Mouse (Mus musculus): ENCODE measurements around the gene Fgl2. TPM values are rescaled to one million over a fixed set of nuclear protein-coding genes. Genes with fewer than 3 reads are reported as not detected.
A peak's percentile ranks its signal among the peaks of the same experiment; 100 is the strongest.

Gene Fgl2
- total RNA-seq, 1 experiment from 2014 or later = 36.7 TPM

DNA sequence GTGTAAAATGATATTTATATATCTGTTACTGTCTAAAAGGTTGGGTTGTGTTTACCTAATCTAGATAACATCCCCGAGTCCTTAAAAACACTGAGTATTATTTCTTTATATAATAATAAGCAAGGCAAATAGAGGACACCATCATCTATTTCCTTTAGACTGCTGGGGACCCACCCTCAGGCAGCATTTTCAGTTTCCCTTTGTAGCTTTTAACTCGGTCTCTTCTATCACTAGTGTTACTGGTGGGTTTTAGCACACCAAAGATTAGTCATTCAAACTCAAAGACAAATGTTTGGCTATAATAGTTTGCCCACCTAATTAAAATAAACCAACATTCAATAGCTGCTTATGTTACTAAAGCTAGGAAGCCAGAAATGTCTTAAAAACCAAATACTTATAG lies 6.0 kb downstream of the Fgl2 start:
- ATAC-seq (replicated peaks in 1 of 2; ENCODE audit: insufficient read depth in 1 of 2, low FRiP score in 2 of 2, low TSS enrichment in 1 of 2, low read depth in 1 of 2, poor library complexity in 2 of 2, severe bottlenecking in 2 of 2) = no peak

DNA sequence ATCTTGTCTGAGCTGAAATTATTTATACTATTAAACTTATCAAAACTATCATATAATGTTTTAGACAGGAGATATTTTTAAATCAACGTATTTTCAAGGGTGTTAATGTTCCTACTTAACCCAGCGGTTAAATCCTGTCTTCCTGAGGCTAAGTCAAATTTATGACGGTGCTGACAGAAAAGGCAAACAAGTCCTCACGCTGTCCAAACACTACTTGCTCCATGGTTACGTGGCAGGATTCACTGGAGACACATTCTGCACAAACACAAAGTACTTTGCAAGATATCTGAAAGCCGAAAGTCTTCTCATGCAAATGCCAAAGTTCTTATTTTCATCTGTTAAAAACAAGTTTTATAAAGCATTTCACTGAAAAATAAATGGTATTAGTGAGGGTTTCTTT lies 9.5 kb downstream of the Fgl2 start:
- no peak for ATAC-seq (replicated peaks in 1 of 2; ENCODE audit: insufficient read depth in 1 of 2, low FRiP score in 2 of 2, low TSS enrichment in 1 of 2, low read depth in 1 of 2, poor library complexity in 2 of 2, severe bottlenecking in 2 of 2)

DNA sequence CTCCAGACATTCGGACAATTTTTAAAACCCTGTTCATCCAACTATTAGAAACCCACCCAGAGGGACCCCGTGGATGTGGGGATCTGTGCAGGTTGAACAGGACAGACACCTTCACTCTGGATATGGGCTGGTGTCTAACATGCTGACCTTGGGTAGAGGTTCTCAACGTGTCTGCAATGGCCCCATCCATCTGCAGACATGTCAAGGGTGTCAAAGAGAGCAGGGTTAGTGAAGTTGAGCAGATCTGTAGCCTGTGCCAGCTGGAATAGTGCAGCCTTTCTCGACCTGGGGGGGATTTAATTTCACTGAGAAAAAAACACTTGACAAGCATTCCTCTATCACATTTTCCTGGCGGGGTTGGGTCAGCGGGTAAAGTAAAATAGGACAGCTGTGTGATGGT lies 10.2 kb downstream of the Fgl2 start:
- ATAC-seq (replicated peaks in 1 of 2; ENCODE audit: insufficient read depth in 1 of 2, low FRiP score in 2 of 2, low TSS enrichment in 1 of 2, low read depth in 1 of 2, poor library complexity in 2 of 2, severe bottlenecking in 2 of 2) = no peak

DNA sequence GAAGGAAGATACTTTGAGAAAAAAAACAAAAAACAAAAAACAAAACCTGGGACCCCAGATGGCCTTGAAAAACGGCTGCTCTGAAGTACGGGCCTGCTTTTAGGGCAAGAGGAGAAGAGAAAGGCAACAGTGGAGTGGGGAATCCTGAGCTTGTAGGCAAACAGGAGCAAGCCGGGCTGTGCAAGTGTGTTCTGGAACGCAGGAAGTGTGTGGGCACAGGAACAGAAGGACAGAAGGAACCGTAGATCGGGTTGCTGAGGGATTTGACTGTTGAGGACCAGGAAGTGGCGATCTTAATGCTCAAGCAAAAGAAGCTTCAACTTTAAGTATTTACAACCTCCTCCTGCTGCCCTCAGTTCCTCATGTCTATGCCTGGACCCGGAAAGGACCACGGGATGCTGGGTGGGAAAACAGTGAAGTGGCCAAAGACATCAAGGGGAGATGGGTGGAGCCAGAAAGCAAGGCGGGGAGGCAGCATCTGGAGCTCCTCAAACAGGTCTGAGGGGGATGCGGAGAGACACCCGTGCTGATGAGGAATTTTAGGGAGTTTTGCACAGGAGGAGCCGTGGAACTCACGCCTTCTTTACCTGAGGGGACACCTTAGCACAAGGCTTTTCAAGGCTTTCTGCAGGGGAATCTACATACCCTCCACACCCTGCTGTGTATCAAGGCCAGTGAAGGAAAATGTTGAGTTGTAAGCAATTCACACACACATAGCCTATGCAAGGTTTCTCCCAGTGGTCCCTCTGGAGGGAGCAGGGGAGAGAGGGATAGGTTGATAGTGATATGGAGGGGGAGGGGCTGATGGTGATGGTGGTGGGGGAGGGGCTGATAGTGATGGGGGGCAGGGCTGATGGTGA lies 11.2 kb downstream of the Fgl2 start:
- ATAC-seq (replicated peaks in 1 of 2; ENCODE audit: insufficient read depth in 1 of 2, low FRiP score in 2 of 2, low TSS enrichment in 1 of 2, low read depth in 1 of 2, poor library complexity in 2 of 2, severe bottlenecking in 2 of 2) = peak in 1 of 2 experiments; percentile 16; a peak in 1 of 4 replicates

DNA sequence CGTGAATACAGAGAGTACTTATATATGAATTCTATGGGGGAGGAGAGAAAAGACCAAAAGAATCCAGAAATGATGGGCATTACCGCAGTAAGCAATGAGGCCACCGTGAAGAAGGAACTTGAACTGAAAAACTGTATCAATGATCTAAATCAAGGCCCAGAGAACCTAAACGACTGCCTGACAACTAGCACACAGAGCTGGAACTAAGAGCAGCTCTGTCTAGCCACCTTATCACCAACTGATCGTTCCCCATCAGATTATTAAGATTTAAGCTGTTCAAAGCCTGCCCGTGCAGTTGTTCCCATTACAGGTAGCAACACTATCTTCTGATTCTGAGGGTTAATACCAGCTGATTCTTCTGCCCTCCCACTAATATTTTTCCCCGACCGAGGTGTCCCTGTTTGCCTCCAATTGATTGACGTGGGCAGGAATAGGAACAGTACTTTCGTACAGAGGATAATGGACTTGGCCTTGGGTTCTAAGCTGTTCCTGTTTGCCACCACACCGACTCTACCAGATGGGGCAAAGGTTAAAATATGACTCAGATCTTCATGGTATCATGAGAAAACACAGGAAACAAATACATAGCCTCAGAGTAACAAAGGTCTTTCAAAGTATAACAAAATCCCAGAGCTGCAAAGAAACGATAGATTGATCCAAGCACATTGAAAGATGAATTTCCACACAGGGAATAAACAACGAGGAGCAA lies 12.0 kb downstream of the Fgl2 start:
- no peak for ATAC-seq (replicated peaks in 1 of 2; ENCODE audit: insufficient read depth in 1 of 2, low FRiP score in 2 of 2, low TSS enrichment in 1 of 2, low read depth in 1 of 2, poor library complexity in 2 of 2, severe bottlenecking in 2 of 2)

DNA sequence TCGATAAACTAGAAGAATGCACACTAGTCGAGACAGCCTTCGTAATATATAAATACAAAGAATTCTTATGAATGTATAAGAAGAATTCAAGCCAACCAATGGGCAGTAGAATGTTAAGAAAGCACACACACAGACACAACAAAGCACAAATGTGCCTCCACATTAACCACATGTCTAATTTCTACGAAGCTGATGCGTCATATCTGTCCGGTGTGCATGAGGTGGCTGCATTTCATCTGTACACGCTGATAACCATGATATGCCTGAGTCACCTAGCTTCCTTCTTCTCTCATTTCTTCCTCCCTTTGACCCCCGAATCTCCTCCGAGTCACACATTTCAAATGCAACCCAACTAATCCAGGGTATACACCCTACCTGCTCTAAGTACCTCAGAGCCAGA lies 12.5 kb downstream of the Fgl2 start:
- ATAC-seq (replicated peaks in 1 of 2; ENCODE audit: insufficient read depth in 1 of 2, low FRiP score in 2 of 2, low TSS enrichment in 1 of 2, low read depth in 1 of 2, poor library complexity in 2 of 2, severe bottlenecking in 2 of 2) = no peak

DNA sequence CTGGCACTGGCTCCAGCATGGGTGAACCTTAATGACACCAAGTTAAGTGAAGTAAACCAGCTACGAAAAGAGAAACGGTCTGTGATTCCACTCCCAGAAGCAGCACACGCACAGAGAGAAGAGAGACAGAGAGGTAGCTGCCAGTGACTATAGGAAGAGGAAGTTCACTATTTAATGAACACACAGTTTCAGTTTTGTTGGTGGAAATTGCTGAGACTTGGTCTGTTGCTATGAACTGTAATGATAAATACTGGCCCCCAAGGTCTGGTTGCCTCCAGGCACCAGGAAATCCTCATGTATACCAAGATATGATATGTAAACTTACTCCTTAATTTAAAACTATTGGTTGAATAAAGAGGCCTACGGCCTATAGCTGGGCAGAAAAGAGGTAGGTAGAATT lies 14.0 kb downstream of the Fgl2 start:
- peak; percentile 58 to 73 for ATAC-seq (replicated peaks in 1 of 2; ENCODE audit: insufficient read depth in 1 of 2, low FRiP score in 2 of 2, low TSS enrichment in 1 of 2, low read depth in 1 of 2, poor library complexity in 2 of 2, severe bottlenecking in 2 of 2)

DNA sequence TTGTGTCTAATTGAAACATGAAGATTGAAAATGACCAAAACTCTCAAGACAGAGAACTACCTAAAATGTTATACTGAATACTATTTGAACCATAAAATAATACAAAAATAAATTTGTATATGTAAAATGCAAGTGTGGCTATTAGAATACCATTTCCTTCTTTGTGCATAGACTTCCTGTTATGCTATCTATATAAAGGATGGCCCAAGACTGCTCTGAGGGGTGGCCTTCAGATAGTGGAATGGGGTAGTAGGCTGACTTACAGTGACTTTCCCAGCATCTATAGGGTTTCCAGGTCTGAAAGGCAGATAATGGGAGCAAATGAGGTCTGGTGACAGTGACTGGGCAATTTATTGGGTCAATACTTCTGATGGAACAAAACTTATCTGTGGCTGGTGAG lies 14.9 kb downstream of the Fgl2 start:
- no peak for ATAC-seq (replicated peaks in 1 of 2; ENCODE audit: insufficient read depth in 1 of 2, low FRiP score in 2 of 2, low TSS enrichment in 1 of 2, low read depth in 1 of 2, poor library complexity in 2 of 2, severe bottlenecking in 2 of 2)

DNA sequence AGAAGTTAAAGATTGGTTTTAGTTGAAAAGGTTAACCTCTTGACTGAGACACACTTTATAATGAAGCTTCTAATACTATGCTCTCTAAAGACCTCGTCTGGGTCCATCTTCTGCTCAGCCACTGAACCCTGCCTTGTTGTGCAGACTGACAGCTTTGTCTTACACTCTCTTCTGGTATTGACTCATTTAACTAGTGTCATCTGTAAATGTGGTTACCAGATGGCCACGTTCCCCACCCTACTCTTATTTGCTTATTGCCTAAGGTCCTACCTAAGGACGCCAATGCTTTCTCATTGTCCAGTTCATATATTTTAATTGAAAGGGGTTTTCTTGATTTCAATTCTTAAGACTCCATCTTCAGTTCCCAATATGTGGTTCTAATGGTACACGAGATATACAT lies 16.4 kb downstream of the Fgl2 start:
- no peak for ATAC-seq (replicated peaks in 1 of 2; ENCODE audit: insufficient read depth in 1 of 2, low FRiP score in 2 of 2, low TSS enrichment in 1 of 2, low read depth in 1 of 2, poor library complexity in 2 of 2, severe bottlenecking in 2 of 2)

DNA sequence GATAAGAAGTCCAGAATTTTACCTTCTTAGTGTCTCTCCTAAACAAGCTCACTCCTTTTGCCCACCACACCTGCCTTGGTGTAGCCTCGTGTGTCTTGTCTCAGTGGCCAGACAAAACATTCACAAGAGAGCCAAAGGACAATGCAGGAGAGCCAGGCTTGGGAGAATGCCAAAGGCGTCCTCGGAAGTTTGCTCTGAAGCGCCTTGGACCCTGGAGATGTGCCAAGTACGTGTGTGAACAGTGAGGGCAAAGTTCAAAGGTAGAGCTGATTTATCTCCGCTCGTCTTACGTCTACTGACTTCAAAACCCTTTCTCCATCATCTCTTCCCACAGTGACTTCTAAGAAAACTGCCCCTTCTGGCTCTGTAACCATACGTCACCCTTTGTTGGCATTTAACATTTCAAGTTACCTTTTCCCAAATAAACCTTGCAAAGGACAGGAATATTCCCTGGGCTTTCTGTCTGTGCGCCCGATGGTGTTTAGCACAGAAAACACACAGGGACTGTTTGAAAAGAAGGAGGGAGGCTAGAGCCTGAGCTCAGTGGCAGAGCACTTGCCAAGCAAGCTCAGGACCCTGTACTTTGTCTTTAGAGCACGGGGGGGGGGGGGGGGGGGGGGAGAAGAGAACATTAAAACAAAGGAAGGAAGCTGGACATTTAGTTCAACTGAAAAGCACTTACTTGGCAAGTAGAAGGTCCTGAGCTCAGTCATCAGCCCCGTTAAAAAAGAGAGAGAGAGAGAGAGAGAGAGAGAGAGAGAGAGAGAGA lies 19.4 kb downstream of the Fgl2 start:
- ATAC-seq (replicated peaks in 1 of 2; ENCODE audit: insufficient read depth in 1 of 2, low FRiP score in 2 of 2, low TSS enrichment in 1 of 2, low read depth in 1 of 2, poor library complexity in 2 of 2, severe bottlenecking in 2 of 2) = no peak

DNA sequence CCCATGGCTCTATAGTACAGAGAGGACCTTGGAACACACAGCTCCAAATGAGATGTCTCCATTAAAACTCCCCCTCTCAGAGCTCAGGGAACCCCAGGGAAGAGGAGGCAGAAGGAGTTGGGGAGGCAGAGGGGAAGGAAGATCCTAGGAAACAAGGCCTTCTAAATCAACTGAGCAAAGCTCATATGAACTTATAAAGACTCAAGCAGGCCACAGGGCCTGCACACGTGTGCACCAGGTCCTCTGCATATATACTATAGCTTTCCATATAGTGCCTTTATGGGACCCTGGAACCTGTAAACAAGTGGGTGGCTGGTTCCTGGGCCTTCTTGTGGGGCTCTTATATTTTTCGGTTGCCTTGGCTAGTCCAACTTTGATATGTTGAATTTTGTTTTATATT lies 22.1 kb downstream of the Fgl2 start:
- no peak for ATAC-seq (replicated peaks in 1 of 2; ENCODE audit: insufficient read depth in 1 of 2, low FRiP score in 2 of 2, low TSS enrichment in 1 of 2, low read depth in 1 of 2, poor library complexity in 2 of 2, severe bottlenecking in 2 of 2)

DNA sequence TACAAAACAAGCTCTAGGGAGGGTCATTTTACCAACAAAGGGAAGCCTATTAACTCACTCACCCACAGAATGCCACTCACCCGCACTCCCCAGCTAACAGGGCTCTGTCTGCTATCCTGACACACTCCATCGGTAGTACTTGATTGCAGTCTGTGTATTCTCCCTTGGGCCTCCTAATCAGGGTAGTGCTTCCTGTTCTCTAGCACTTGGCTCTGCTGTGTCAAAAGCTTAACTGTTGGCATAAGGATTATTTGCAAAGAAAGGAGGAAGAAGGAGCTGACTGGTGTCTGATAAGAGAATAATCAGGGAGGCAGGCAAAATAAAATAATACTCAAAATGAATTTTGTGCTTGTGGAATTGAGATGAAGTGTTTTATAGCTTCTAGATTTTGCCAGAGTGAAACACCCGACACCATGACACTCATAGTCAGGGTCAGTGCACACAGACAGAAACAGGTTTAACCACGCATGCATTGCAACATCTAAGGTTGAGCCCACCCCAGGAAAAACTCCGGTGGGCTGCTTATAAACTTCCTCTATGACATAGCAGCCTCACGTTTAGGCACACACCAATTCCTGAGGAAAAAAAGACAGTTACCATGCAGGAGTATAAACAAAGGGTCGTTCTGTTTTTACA lies 22.9 kb downstream of the Fgl2 start:
- ATAC-seq (replicated peaks in 1 of 2; ENCODE audit: insufficient read depth in 1 of 2, low FRiP score in 2 of 2, low TSS enrichment in 1 of 2, low read depth in 1 of 2, poor library complexity in 2 of 2, severe bottlenecking in 2 of 2) = peak; percentile 94

DNA sequence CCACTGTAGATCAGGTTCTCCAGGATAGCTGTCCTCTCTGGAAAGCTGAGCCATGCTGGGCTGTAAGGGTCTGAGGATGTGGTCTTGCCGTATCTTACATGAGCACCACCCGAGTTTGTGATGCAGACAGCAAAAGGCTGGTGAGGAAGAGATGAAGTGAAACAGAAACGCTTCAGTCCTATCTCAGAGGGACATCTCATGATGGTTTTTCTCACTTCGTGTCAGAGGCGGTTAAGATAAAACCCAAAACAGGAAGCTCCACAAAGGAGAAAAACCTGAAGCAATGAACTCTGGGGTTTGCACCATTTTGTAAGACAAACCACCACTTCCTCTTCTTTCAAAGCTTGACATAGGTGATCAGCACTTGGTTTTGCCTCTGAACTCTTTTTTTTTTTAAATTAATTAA lies 38.8 kb downstream of the Fgl2 start:
- peak; percentile 94 to 96 for ATAC-seq (replicated peaks in 1 of 2; ENCODE audit: insufficient read depth in 1 of 2, low FRiP score in 2 of 2, low TSS enrichment in 1 of 2, low read depth in 1 of 2, poor library complexity in 2 of 2, severe bottlenecking in 2 of 2)

DNA sequence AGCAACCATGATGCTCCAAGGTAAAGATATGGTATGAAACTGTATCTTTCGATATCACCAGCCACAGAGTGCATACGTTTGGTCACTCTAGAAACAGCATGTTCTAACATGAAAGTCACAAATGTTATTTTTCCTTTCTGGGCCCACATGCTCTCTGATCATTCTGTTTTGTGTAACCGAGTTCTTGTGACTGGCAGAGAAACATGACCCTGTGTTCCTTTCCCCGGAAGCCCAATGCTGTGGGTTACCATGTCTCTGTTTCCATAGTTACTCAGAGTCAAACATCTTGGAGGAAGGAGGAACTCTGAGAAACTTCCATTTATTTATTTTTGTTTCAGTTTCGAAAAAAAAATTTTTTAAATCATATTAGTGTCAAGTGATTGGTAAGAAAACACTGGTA lies 39.6 kb downstream of the Fgl2 start:
- peak; percentile 66 to 77 for ATAC-seq (replicated peaks in 1 of 2; ENCODE audit: insufficient read depth in 1 of 2, low FRiP score in 2 of 2, low TSS enrichment in 1 of 2, low read depth in 1 of 2, poor library complexity in 2 of 2, severe bottlenecking in 2 of 2)

DNA sequence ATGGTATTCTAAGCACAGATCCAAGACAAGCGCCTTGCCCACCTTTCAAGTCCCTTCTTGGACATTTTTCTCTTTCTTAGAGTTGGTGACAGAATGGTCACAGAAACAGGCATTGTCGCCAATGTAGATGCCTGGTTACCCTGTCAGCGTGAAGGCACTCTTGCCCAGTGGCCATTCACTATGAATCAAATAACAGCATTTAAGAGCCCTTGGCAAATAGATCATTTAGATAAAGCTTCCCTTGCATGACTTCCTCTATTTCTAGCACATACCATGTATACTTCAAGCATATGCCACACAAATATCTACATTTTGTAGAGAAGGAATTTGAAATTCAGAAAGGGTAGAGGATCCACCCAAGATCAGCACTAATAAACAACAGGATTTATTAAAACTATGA lies 40.9 kb downstream of the Fgl2 start:
- ATAC-seq (replicated peaks in 1 of 2; ENCODE audit: insufficient read depth in 1 of 2, low FRiP score in 2 of 2, low TSS enrichment in 1 of 2, low read depth in 1 of 2, poor library complexity in 2 of 2, severe bottlenecking in 2 of 2) = no peak

DNA sequence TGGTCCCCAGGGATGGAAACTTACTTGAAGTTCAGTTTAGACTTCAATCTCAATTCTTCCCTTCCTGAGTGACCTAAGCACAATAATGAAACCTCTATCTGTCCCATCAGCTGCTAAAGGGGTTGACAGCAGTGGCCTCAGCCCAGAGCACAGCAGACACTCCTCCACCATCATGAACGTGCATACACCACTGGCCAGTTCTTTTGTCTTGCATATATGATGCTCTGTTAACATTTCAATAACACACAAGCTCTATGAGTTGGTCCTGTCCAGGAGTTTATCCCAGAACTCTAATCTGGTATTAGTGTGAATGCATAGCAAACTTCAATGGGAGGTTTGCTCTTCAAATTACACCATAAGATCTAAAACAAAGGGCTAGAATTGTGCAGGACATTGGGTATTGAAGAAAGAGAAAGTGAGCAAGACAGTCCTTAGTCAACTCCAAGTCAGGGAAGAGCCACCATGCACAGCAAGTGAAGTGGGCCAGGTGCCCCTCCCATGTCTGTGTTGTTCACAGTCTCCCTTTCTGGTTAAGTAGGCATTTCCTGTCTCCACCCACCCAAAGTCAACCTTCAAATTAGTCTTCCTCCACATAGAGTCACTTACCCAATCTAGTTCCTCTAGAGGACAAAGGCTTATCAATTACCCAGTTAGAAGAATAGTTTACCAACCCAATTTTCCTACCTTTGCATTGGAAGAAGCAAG lies 41.8 kb downstream of the Fgl2 start:
- ATAC-seq (replicated peaks in 1 of 2; ENCODE audit: insufficient read depth in 1 of 2, low FRiP score in 2 of 2, low TSS enrichment in 1 of 2, low read depth in 1 of 2, poor library complexity in 2 of 2, severe bottlenecking in 2 of 2) = no peak

DNA sequence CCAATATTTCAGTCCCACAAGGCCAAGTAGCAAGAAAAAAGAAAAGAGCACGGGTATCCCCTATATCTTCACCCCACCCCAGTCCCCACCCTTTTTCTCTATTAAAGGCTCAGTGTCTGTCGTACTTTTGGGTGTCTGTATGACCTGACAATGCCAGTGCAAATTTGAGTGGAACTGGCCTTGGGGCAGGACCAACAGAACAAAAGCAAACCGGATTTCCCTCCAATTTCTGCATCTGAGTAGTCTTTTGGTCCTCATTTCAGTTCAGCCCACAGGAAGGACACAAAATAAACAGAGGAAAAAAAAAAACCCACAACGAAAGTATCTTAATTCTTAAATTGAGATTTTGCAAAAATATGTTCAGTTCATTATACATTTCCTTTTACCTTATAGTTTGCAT lies 46.2 kb downstream of the Fgl2 start:
- no peak for ATAC-seq (replicated peaks in 1 of 2; ENCODE audit: insufficient read depth in 1 of 2, low FRiP score in 2 of 2, low TSS enrichment in 1 of 2, low read depth in 1 of 2, poor library complexity in 2 of 2, severe bottlenecking in 2 of 2)

Data from hematopoietic stem cell, adult 5-6 weeks (primary cell).